Mouse (Mus musculus) spleen, postnatal 10 days (tissue): ENCODE results near the gene Ifrd2.

Experiments used
- DNase-seq, 2 experiments: peaks; one replicate each; pipeline ENCODE4 v3.0.0; 2021 to 2022; ENCODE audit warnings: low spot score in 2 of 2

The Ifrd2 gene

GRCm38 (mm10) chr9:107637070-107637469 lies 49.6 kb downstream of the Ifrd2 start:
- no peak for DNase-seq

GRCm38 (mm10) chr9:107640257-107640772 lies 52.9 kb downstream of the Ifrd2 start:
- DNase-seq = peak; percentile 46 to 69

GRCm38 (mm10) chr9:107641666-107642065 lies 54.2 kb downstream of the Ifrd2 start:
- DNase-seq = no peak
